Mouse (Mus musculus) forebrain, embryonic 15.5 days (tissue): ENCODE measurements around the gene Drap1. TPM values are rescaled to one million over a fixed set of nuclear protein-coding genes. Genes with fewer than 3 reads are reported as not detected.
A peak's percentile ranks its signal among the peaks of the same experiment; 100 is the strongest.

Source experiments
- ATAC-seq: fragments of 200-750 bp; cut with Nextera tagmentation; replicated peaks from 2 replicates; pipeline ENCODE4 v1.8.0; 2017; ENCODE audit warnings: mild to moderate bottlenecking, moderate TSS enrichment, moderate library complexity
- H3K27ac ChIP-seq: fragments of 300-500 bp; sonication (generic); replicated peaks from 2 replicates; pipeline ENCODE4 v1.5.1; 2015; ENCODE audit warnings: mild to moderate bottlenecking, inconsistent platforms
- H3K27me3 ChIP-seq: fragments of 300-500 bp; sonication (generic); 2 replicates; pipeline ENCODE4 v1.6.1; 2015; ENCODE audit warnings: inconsistent platforms
- H3K36me3 ChIP-seq: fragments of 300-500 bp; sonication (generic); 2 replicates; pipeline ENCODE4 v1.6.1; 2015; ENCODE audit warnings: mild to moderate bottlenecking, inconsistent platforms
- H3K4me1 ChIP-seq: fragments of 300-500 bp; sonication (generic); 2 replicates; pipeline ENCODE4 v1.6.1; 2015; ENCODE audit warnings: inconsistent platforms
- H3K4me2 ChIP-seq: fragments of 300-500 bp; sonication (generic); replicated peaks from 2 replicates; pipeline ENCODE4 v1.6.1; 2015; ENCODE audit warnings: mild to moderate bottlenecking, inconsistent platforms
- H3K4me3 ChIP-seq: fragments of 300-500 bp; sonication (generic); 2 replicates; pipeline ENCODE4 v1.5.1; 2015; ENCODE audit warnings: mild to moderate bottlenecking, inconsistent platforms
- H3K9ac ChIP-seq: fragments of 300-500 bp; sonication (generic); replicated peaks from 2 replicates; pipeline ENCODE4 v1.6.1; 2015; ENCODE audit warnings: mild to moderate bottlenecking, inconsistent platforms
- H3K9me3 ChIP-seq: fragments of 300-500 bp; sonication (generic); 2 replicates; pipeline ENCODE4 v1.6.1; 2016; ENCODE audit warnings: inconsistent platforms
- WGBS: fragments of 180-500 bp; shearing (Covaris S2); methylation state at CpG from one replicate; pipeline ENCODE4 v1.1.7; 2015; ENCODE audit warnings: mixed read lengths; 5-methylcytosine and 5-hydroxymethylcytosine counted together
- polyA plus RNA-seq: library from polyadenylated mRNA; unstranded; fragments of >200 nt; fragmentation: Nextera tagmentation; extraction: Ambion mirVana; gene quantifications from 2 replicates; pipeline ENCODE4 v1.2.1, GENCODE M21; 2015

Drap1 gene
- polyA plus RNA-seq, 1 experiment from 2014 or later = 306 TPM

- 27% methylated on average over 3 of the region's 3 CpGs for WGBS
- ATAC-seq = no peak
- Histone ChIP-seq H3K27ac (peak overlapping the region; percentile 82), H3K9ac (peak overlapping the region; percentile 75), H3K9me3 (no peaks in the 10 kb centered on the region), H3K4me3 (peak overlapping the region; percentile 75), H3K27me3 (0 out of 2 replicates have a peak, but pooled peaks cover 9% of the 10 kb centered on the region), H3K4me2 (peak overlapping the region; percentile 93), H3K36me3 (peaks cover 20% of the 10 kb centered on the region), H3K4me1 (peaks cover 57% of the 10 kb centered on the region)
These were observed 35.1 kb upstream of the Drap1 start for GRCm38 (mm10) chr19:5459896-5460295.

DNA sequence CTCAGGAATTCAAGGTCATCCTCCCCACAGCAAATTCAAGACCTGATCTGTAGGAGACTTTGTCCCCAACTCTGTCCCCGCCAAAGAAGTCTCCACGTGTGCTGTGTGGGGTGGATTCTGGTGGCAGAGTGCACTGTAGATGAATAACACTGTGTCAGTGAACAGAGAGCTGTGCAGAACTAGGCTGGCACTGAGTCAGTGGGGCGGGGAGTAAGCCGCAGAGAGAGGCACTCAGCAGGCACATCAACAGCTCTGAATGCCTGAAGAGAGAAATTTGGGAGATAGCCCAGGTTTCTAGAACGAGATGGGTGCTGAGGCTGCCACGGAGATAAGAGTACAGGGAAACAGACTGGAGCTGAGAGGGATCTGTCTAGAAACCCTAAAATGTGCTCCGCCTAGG lies 34.2 kb upstream of the Drap1 start:
- Histone ChIP-seq H3K27me3 (0 out of 2 replicates have a peak, but pooled peaks cover 9% of the 10 kb centered on the region), H3K27ac (no peak overlapping the region; the same call in 1 of the 2 replicates), H3K9me3 (no peaks in the 10 kb centered on the region), H3K4me1 (peaks cover 52% of the 10 kb centered on the region), H3K9ac (no peak overlapping the region), H3K4me2 (no peak overlapping the region), H3K36me3 (peaks cover 13% of the 10 kb centered on the region; the same call in 1 of the 2 replicates), H3K4me3 (no peak overlapping the region)
- WGBS = 62% methylated on average over 7 of the region's 7 CpGs
- no peak for ATAC-seq

DNA sequence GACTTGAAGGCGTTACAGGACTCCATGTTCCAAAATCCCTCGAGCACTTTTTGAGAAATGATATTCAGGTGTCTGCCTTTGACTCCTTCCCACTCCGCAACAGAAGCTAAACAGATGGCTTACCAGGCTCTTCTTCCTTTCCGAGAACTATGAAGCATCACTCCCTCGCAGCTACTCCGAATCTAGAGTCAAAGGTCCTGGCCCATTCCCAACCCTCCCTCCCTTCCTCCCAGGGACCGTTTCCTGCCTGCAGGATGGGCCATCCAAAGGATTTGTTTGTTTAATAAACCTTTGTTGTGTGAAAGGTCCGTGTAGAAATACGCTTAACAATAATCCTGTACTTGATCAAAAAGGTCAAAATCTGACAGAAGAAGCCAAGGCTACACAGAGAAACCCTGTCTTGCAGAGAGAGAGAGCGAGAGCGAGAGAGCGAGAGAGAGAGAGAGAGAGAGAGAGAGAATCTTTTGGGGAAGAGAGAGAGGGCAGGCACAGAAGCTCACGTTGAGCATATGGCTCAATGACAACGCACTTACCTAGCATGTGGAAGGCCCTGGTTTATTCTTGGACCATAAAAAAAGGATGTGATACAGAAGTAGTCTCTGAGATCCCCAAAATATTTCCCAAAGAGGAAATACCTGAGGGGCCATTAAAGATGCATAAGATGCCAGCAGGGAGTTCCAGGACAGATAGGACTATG lies 33.1 kb upstream of the Drap1 start, which contains the start of gene Ccdc85b:
Gene Ccdc85b, minus strand, starts transcription at position 149 of the 697 bp plus-strand sequence.
- no peak; the same call in 1 of the 2 replicates for ATAC-seq
- 15% methylated on average over 14 of the region's 14 CpGs for WGBS
- Histone ChIP-seq H3K4me2 (peak within 1 kb of the TSS; percentile 94), H3K36me3 (0 out of 2 replicates have a peak, but pooled peaks cover 10% of the 10 kb centered on the region), H3K27me3 (0 out of 2 replicates have a peak, but pooled peaks cover 9% of the 10 kb centered on the region), H3K4me3 (peak within 1 kb of the TSS; percentile 59), H3K9me3 (no peaks in the 10 kb centered on the region), H3K27ac (peak within 1 kb of the TSS; percentile 94), H3K9ac (peak within 1 kb of the TSS; percentile 68), H3K4me1 (peaks cover 48% of the 10 kb centered on the region)

DNA sequence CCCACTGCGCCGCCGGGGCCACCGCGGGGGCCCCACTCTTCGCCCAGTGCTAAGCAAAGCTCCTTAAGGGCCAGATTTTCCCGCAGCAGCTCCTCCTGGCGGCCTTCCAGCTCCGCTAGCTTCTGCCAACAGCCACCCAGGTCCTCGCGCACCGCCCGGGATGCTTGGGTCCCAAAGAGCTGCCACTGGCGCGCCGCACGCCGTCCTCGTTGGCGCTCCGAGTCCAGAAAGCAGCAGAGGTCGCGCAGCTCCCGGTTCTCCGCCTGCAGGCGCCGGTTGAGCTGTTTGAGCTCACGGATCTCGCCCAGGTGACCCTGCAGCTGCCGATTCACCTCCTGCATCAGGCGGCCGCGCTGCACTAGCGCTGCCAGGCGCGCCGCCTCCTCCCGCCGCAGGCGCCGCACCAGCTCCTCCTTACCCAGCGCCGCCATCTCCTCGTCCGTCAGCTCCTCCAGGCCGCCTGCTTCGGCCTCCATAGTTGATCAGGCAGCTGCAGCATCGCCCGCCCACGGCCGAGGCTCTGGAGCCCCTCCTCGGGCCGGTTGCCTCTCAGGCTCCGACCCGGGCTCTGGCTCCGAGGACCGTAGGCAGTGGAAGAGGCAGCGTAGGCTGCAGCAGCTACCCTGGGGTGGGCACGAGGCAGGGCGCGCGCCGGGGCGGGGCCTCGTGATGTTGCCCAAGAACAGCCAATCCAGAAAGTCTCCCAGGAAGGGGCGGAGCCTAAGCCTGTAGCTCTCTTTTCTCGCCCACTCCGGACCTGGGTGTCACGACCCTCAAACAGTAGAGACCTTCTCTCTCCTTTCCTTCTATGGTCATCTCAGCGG lies 32.4 kb upstream of the Drap1 start:
- WGBS = under 1% methylated on average over 70 of the region's 70 CpGs
- Histone ChIP-seq H3K36me3 (0 out of 2 replicates have a peak, but pooled peaks cover 3% of the 10 kb centered on the region), H3K9me3 (no peaks in the 10 kb centered on the region), H3K27me3 (0 out of 2 replicates have a peak, but pooled peaks cover 9% of the 10 kb centered on the region), H3K27ac (peak overlapping the region; percentile 94), H3K4me3 (peak overlapping the region; percentile 59), H3K4me1 (peaks cover 48% of the 10 kb centered on the region), H3K9ac (peak overlapping the region; percentile 68), H3K4me2 (peak overlapping the region; percentile 94)
- peak; percentile 92 for ATAC-seq

DNA sequence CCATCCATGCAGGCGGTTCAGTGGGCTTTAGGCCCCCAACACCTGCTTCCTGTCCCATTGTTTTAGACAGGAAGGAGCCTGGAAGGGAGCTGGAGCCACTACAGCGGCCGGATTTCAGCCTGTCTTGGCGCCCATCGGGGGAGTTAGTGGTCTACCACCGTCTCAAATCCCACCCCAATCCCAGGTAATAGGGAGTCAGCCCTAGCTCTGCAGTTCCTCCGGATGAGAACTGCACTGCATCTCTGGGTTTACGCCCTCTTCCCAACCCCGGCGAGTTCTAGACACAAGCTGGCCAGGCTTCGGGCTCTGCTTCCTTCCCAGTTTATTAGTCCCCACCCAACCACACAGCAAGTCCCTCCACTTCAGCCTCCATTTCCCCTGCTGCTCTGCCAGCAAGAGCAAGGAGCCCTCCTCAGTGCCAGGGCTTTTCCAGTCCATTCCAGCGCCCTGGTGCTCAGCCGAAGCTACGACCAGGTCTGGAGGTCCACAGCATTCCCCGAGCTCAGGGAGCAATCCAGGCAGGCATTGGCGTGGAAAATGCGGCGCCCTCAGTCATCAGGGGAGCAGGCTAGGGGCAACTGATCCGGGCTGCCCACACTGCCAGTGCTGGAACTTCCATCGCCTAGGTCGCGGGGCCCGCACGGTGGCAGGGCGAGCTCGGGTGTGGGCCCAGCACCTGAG lies 31.6 kb upstream of the Drap1 start:
- Histone ChIP-seq H3K4me1 (peaks cover 43% of the 10 kb centered on the region), H3K4me2 (peak overlapping the region; percentile 94), H3K9me3 (no peaks in the 10 kb centered on the region), H3K4me3 (peak overlapping the region; percentile 59), H3K9ac (peak overlapping the region; percentile 68), H3K36me3 (0 out of 2 replicates have a peak, but pooled peaks cover 3% of the 10 kb centered on the region), H3K27ac (peak overlapping the region; percentile 94), H3K27me3 (0 out of 2 replicates have a peak, but pooled peaks cover 9% of the 10 kb centered on the region)
- no peak for ATAC-seq
- 4% methylated on average over 26 of the region's 26 CpGs for WGBS

GRCm38 (mm10) chr19:5455568-5455967 lies 30.8 kb upstream of the Drap1 start:
- Histone ChIP-seq H3K27me3 (peaks cover 10% of the 10 kb centered on the region; the same call in 1 of the 2 replicates), H3K36me3 (0 out of 2 replicates have a peak, but pooled peaks cover 3% of the 10 kb centered on the region), H3K9ac (peak overlapping the region; percentile 68), H3K4me3 (peak overlapping the region; percentile 59), H3K27ac (no peak overlapping the region; the same call in 1 of the 2 replicates), H3K9me3 (no peaks in the 10 kb centered on the region), H3K4me2 (peak overlapping the region; percentile 94), H3K4me1 (peaks cover 37% of the 10 kb centered on the region)
- no peak for ATAC-seq
- WGBS = 60% methylated on average over 8 of the region's 8 CpGs

- H3K9me3 ChIP-seq = no peaks in the 10 kb centered on the region
- WGBS = 76% methylated on average over 12 of the region's 12 CpGs
- peak overlapping the region; percentile 68; the same call in 1 of the 2 replicates for H3K9ac ChIP-seq
- H3K36me3 ChIP-seq = 0 out of 2 replicates have a peak, but pooled peaks cover 3% of the 10 kb centered on the region
- H3K4me1 ChIP-seq = peaks cover 35% of the 10 kb centered on the region
- 0 out of 2 replicates have a peak overlapping the region, but pooled peaks have one; percentile 59 for H3K4me3 ChIP-seq
- no peak for ATAC-seq
- no peak overlapping the region for H3K27ac ChIP-seq
- H3K4me2 ChIP-seq = peak overlapping the region; percentile 94
- peaks cover 15% of the 10 kb centered on the region for H3K27me3 ChIP-seq
These were observed 30.3 kb upstream of the Drap1 start for GRCm38 (mm10) chr19:5455037-5455436.

DNA sequence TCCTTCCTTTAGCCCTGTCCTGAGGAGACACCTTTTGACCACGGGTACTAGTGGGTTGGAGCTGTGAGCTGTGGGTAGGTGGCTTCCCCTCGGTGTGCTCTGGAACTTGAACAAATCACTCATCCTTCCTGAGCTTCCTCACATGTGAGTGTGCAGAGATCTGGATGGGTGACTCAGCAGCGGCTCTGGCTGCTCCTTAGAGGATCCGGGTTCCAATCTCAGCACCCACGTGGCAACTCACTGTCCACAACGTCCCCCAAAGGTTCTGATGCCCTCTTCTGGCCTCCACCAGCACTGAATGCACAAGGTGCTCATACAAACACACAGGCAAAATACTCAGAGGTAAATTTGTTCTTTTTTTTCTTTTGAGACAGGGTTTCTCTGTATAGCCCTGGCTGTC lies 27.0 kb upstream of the Drap1 start:
- Histone ChIP-seq H3K9me3 (no peaks in the 10 kb centered on the region), H3K27me3 (peaks cover 39% of the 10 kb centered on the region), H3K4me2 (no peak overlapping the region), H3K9ac (no peak overlapping the region), H3K27ac (no peak overlapping the region), H3K4me1 (peaks cover 39% of the 10 kb centered on the region), H3K4me3 (no peak overlapping the region), H3K36me3 (0 out of 2 replicates have a peak, but pooled peaks cover 3% of the 10 kb centered on the region)
- WGBS = 84% methylated on average over 6 of the region's 6 CpGs
- no peak for ATAC-seq

DNA sequence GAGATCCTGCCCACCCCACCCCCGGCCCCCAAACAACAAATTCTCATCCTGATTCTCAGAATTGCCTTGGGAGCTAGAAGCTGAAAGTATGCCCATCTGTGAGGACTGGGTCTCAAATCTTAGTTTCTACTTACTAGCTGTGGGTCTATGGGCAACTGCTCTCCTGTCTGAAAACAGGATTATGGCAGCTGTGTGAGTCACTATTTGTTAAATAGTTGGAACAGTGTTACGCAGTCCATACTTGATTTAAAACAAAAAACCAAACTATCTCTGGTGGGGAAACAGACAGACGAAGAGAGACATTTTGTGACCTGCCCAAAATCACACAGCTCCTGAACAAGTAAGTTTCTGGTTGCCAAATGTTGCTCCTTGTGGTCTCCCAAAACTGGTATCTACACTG lies 24.9 kb upstream of the Drap1 start:
- 82% methylated on average over 3 of the region's 3 CpGs for WGBS
- no peak overlapping the region for H3K27ac ChIP-seq
- H3K36me3 ChIP-seq = 0 out of 2 replicates have a peak, but pooled peaks cover 3% of the 10 kb centered on the region
- H3K9ac ChIP-seq = no peak overlapping the region
- H3K4me3 ChIP-seq = no peak overlapping the region
- H3K9me3 ChIP-seq = no peaks in the 10 kb centered on the region
- H3K4me1 ChIP-seq = peaks cover 20% of the 10 kb centered on the region
- no peak overlapping the region for H3K4me2 ChIP-seq
- ATAC-seq = no peak
- peaks cover 52% of the 10 kb centered on the region for H3K27me3 ChIP-seq

DNA sequence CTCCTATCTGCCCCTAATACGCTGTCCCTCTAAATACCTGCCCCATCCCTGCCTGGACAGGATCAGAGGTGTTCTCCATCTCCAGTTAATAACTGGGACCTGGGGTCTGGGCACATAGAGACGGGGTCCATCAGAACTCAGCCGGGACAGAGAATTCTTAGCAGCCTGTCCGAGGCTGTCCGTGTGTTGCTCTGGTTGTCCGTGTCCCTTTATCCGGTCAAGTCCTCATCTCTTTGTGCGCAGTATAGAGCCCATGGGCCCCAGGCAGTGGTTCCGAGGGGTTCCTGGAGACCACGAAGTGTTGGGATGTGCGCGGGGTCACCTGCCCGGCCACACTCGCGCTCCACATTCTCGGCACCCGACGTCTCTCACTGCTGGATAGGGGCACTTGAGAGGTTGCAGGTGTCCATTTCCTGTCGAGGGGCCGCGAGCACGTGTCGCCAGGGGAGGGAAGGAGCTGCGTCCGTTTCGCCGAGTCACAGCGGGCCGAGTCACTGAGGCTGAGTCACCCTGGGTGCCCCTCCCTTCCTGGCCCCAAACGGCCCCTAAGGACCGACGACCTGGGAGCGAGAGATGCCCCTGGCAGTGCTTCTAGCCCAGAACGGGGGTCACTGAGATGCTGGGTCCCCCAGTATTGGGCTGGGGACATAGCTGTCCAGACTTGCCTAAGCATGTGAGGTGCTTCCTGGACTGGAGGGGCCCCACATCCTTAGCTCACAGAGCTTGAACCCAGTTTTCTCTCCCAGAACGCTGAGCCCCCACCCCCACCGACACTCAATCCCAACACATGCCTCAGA lies 23.8 kb upstream of the Drap1 start:
- 9% methylated on average over 36 of the region's 36 CpGs for WGBS
- ATAC-seq = no peak
- Histone ChIP-seq H3K36me3 (no peaks in the 10 kb centered on the region), H3K27me3 (peaks cover 54% of the 10 kb centered on the region), H3K9ac (no peak overlapping the region), H3K4me3 (peak overlapping the region; percentile 52), H3K27ac (no peak overlapping the region), H3K9me3 (no peaks in the 10 kb centered on the region), H3K4me1 (peaks cover 18% of the 10 kb centered on the region), H3K4me2 (peak overlapping the region; percentile 96)
